Mouse (Mus musculus) intestine, postnatal 0 days (tissue): ENCODE data around the gene Dusp19. TPM values are rescaled to one million over a fixed set of nuclear protein-coding genes. Genes with fewer than 3 reads are reported as not detected.

Experiments used
- ATAC-seq: fragments of 200-750 bp; cut with Nextera tagmentation; 2 replicates; pipeline ENCODE4 v1.8.0; 2017; ENCODE audit warnings: mild to moderate bottlenecking, moderate TSS enrichment, moderate library complexity
- H3K27ac ChIP-seq: fragments of 300-500 bp; sonication (generic); 2 replicates; pipeline ENCODE4 v1.5.1; 2014; ENCODE audit warnings: mild to moderate bottlenecking, low read depth, low read length, moderate library complexity
- H3K27me3 ChIP-seq: fragments of 300-500 bp; sonication (generic); replicated peaks from 2 replicates; pipeline ENCODE4 v1.6.1; 2014; ENCODE audit warnings: low read length, mixed read lengths; ENCODE audit not compliant: control insufficient read depth, insufficient read depth
- H3K36me3 ChIP-seq: fragments of 300-500 bp; sonication (generic); 2 replicates; pipeline ENCODE4 v1.6.1; 2014; ENCODE audit warnings: mild to moderate bottlenecking, moderate library complexity; ENCODE audit not compliant: control insufficient read depth, insufficient read depth
- H3K4me1 ChIP-seq: fragments of 300-500 bp; sonication (generic); replicated peaks from 2 replicates; pipeline ENCODE4 v1.6.1; 2014; ENCODE audit warnings: antibody characterized with exemption, low read length, mixed read lengths; ENCODE audit not compliant: control insufficient read depth, insufficient read depth
- H3K4me2 ChIP-seq: fragments of 300-500 bp; sonication (generic); replicated peaks from 2 replicates; pipeline ENCODE4 v1.6.1; 2014; ENCODE audit warnings: low read depth, mild to moderate bottlenecking, moderate library complexity
- H3K4me3 ChIP-seq: fragments of 300-500 bp; sonication (generic); 2 replicates; pipeline ENCODE4 v1.5.1; 2014; ENCODE audit warnings: low read depth, low read length
- H3K9ac ChIP-seq: fragments of 300-500 bp; sonication (generic); 2 replicates; pipeline ENCODE4 v1.6.1; 2014; ENCODE audit warnings: mild to moderate bottlenecking, low read depth, low read length
- H3K9me3 ChIP-seq: fragments of 300-500 bp; sonication (generic); 2 replicates; pipeline ENCODE4 v1.6.1; 2016; ENCODE audit warnings: mixed run types; ENCODE audit not compliant: control insufficient read depth
- CTCF ChIP-seq: sonication (generic); IDR thresholded peaks from 2 replicates; pipeline ENCODE4 v1.5.1; 2016; ENCODE audit warnings: low read depth, mild to moderate bottlenecking, control low read depth, antibody characterized with exemption, moderate library complexity
- WGBS: fragments of 180-500 bp; shearing (Covaris S2); extraction: QIAGEN DNeasy Blood & Tissue Kit; methylation state at CpG from one replicate; pipeline ENCODE4 v1.1.7; 2014; 5-methylcytosine and 5-hydroxymethylcytosine counted together
- microRNA counts: library from miRNA; unstranded; fragments of <30 nt; microRNA quantifications from one replicate; lab custom pipeline; 2016
- microRNA-seq: library from miRNA; unstranded; fragments of <30 nt; microRNA quantifications from one replicate; pipeline ENCODE4, GENCODE M21; 2016
- polyA plus RNA-seq: library from polyadenylated mRNA; unstranded; fragments of >200 nt; fragmentation: Nextera tagmentation; extraction: Ambion mirVana; gene quantifications from 2 replicates; pipeline ENCODE4 v1.2.1, GENCODE M21; 2015

Dusp19 gene
- polyA plus RNA-seq, 1 experiment from 2014 or later: 11.3 TPM

DNA sequence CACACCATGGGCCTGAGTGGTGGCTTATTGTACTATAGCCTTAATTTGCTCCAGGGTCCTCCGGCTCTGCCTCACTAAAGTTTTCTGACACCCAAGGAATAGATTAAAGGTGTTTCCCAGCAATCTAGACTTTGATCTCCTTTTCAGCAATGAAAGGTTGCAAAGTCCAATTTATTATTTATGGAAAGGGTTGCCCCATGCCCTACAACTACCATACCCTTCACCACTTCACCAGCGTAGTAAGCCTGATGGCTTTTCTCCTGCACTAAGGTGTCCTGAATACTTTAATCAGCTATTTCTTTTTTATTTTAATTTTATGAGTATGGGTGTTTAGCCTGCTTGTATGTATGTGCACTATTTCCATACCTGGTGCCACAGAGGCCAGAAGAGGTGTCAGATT lies 45.8 kb downstream of the Dusp19 start:
- H3K27me3 ChIP-seq: no peaks in the 10 kb centered on the region
- no peaks in the 10 kb centered on the region for H3K9me3 ChIP-seq
- peak; percentile 72 for ATAC-seq
- 0 out of 2 replicates have a peak overlapping the region, but pooled peaks have one; percentile 9 for H3K4me2 ChIP-seq
- H3K36me3 ChIP-seq: peaks cover 5% of the 10 kb centered on the region; the same call in 1 of the 2 replicates
- no peak overlapping the region for H3K9ac ChIP-seq
- H3K4me3 ChIP-seq: no peak overlapping the region
- TF ChIP-seq CTCF: no peak
- WGBS: 50% methylated on average over 2 of the region's 2 CpGs
- no peak overlapping the region for H3K27ac ChIP-seq
- H3K4me1 ChIP-seq: no peaks in the 10 kb centered on the region

DNA sequence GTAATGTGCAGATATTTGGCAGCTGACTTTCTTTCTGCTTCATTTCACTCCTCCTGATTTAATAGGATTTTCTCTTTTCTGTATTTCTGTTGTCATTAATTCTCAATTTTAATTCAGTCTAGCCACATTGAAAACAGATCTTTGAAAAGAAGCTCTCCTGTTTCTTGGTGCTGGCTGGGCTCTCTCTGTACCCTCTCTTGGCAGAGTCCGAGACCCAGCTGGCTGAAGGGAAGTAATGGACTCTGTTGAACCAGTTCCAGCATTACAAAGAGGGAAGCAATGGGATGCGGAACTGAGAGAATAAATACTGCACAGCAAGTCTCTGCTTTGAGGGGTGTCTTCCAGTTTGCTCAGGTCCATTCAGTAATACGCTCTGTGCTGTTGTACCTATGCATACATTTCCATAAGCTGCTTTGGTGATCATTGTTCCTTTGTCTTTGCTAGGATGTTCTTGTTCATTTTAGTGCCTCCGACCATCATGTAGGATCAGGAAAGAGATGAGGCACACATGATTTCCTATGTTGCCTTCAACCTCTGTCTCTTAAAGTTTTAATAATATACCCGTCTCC lies 50.6 kb downstream of the Dusp19 start:
- 95% methylated on average over 5 of the region's 5 CpGs for WGBS
- Histone ChIP-seq H3K27me3 (no peaks in the 10 kb centered on the region), H3K36me3 (no peaks in the 10 kb centered on the region; the same call in 1 of the 2 replicates), H3K27ac (no peak overlapping the region), H3K4me1 (no peaks in the 10 kb centered on the region), H3K9ac (no peak overlapping the region), H3K4me3 (no peak overlapping the region), H3K4me2 (no peak overlapping the region), H3K9me3 (no peaks in the 10 kb centered on the region)
- ATAC-seq: no peak
- TF ChIP-seq CTCF: no peak

DNA sequence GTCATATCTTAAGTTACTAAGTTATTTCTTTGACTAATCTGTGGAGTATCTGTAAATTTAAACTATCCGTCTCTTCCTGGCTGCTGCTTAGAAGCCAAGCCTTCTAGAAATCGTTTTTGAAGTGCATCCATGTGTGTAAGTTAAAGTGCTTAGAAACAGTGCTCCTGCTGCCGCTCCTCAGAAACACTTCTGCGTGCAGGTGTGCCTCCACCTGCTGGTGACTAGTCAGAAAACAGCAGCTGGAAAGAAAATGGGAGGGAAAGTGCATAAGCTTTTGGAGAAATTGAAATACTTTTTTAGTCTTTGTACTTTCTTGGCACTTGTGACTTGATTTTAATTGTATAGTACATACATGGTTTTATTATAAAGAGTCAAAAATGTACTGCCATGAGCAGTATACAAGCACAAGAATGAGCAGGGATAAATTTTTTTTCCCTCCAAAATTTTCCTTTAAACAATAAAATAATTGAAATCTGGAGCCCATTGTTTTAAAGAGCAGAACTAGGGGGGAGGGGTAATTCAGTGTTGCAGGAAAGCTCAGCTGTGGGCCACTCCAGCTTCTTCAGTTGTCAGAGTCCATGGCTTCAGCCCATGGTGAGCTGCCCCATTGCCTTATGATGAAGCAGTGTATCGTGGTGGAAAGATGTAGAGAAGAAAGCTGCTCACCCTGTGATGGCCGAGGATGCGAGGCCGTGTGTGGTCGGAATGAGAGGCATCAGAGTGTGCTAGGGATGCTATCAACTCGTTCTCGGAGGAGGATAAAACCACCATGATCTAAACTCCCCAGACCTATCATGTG lies 53.2 kb downstream of the Dusp19 start:
- TF ChIP-seq CTCF: peak; percentile 76
- H3K4me3 ChIP-seq: no peak overlapping the region
- no peak overlapping the region for H3K4me2 ChIP-seq
- no peak overlapping the region for H3K27ac ChIP-seq
- H3K36me3 ChIP-seq: no peaks in the 10 kb centered on the region; the same call in 1 of the 2 replicates
- no peak for ATAC-seq
- H3K9me3 ChIP-seq: no peaks in the 10 kb centered on the region
- no peak overlapping the region for H3K9ac ChIP-seq
- WGBS: 76% methylated on average over 11 of the region's 11 CpGs
- H3K4me1 ChIP-seq: no peaks in the 10 kb centered on the region
- no peaks in the 10 kb centered on the region for H3K27me3 ChIP-seq

DNA sequence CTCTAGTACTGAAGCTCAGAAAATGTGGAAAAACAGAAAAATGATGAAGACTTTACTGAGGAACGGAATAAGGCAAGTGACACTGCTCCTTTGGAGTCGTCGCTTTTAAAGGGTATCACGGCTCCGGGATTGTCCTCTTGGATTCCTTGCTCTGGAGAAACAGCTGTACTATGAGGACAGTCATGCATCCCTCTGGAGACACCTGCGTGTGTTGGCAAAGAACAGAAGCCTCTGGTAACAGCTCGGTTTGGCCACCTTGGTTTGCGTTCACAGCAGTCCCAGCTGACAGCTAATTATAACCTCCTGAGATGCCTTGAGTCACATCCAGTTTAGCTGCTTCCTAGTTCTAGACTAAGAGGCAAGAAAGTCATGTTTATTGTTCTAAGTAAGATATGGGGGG lies 62.0 kb downstream of the Dusp19 start:
- Histone ChIP-seq H3K4me2 (no peak overlapping the region), H3K9me3 (no peaks in the 10 kb centered on the region), H3K9ac (no peak overlapping the region), H3K27ac (no peak overlapping the region), H3K36me3 (no peaks in the 10 kb centered on the region), H3K4me1 (no peaks in the 10 kb centered on the region), H3K27me3 (no peaks in the 10 kb centered on the region), H3K4me3 (no peak overlapping the region)
- WGBS: 89% methylated on average over 8 of the region's 8 CpGs
- TF ChIP-seq CTCF: no peak
- ATAC-seq: no peak

MicroRNAs within 50 kb of the gene (microRNA counts, 519-probe panel; counts per million panel counts)
- not detected for microRNA mmu-miR-684 (lab: Ali Mortazavi, UCI)

Small RNAs within 50 kb of the gene (microRNA-seq; reads per million reads assigned to microRNA genes)
- gene Mir684-1: not detected

Other genes starting within 250 kb of the Dusp19 start
- gene Frzb, start 169.4 kb upstream of the Dusp19 start, polyA plus RNA-seq: 1.1 and 1.2 TPM in 2 replicates
- gene Nckap1, start 35.7 kb upstream of the Dusp19 start, polyA plus RNA-seq: 38.9 and 41.0 TPM in 2 replicates
- gene Nup35, start 191 bp downstream of the Dusp19 start, polyA plus RNA-seq: 13.0 and 13.8 TPM in 2 replicates